Mouse (Mus musculus): ENCODE measurements around the gene St6galnac6. TPM values are rescaled to one million over a fixed set of nuclear protein-coding genes. Genes with fewer than 3 reads are reported as not detected.

Gene St6galnac6
- polyA plus RNA-seq, 1 experiment from 2014 or later: 10.0 TPM

- ATAC-seq (ENCODE audit: low read depth) (no peak), DNase-seq (no peak)
- Histone ChIP-seq H3K9me3 (replicated peaks) (no peaks in the 10 kb centered on the region), H3K9ac (peak overlapping the region; percentile 87; the same call in 1 of the 2 replicates), H3K36me3 (peaks cover 27% of the 10 kb centered on the region), H3K4me1 (replicated peaks) (peaks cover 34% of the 10 kb centered on the region), H3K4me2 (peak overlapping the region; percentile 87), H3K27ac (no peak overlapping the region), H3K27me3 (peaks cover 21% of the 10 kb centered on the region), H3K4me3 (replicated peaks) (peak overlapping the region; percentile 90)
- WGBS (ENCODE audit: insufficient replicate concordance): 86% methylated on average over 11 of the region's 11 CpGs
Measured at GRCm38 (mm10) chr2:32572196-32572595, 27.3 kb upstream of the St6galnac6 start.

GRCm38 (mm10) chr2:32574497-32574896 lies 25.0 kb upstream of the St6galnac6 start, which contains the start of gene Pip5kl1:
Gene Pip5kl1 (plus strand): TSS chr2:32574797.
- Histone ChIP-seq H3K27me3 (peaks cover 44% of the 10 kb centered on the region), H3K27ac (no peak within 1 kb of the TSS), H3K4me2 (peak within 1 kb of the TSS; percentile 71), H3K36me3 (peaks cover 20% of the 10 kb centered on the region), H3K4me3 (replicated peaks) (peak within 1 kb of the TSS; percentile 38), H3K9me3 (replicated peaks) (no peaks in the 10 kb centered on the region), H3K4me1 (replicated peaks) (peaks cover 34% of the 10 kb centered on the region), H3K9ac (0 out of 2 replicates have a peak within 1 kb of the TSS, but pooled peaks have one; percentile 26)
- WGBS (ENCODE audit: insufficient replicate concordance): 78% methylated on average over 6 of the region's 6 CpGs
- DNase-seq: no peak
- no peak for ATAC-seq (ENCODE audit: low read depth)

- no peak for DNase-seq
- H3K9ac ChIP-seq: 0 out of 2 replicates have a peak overlapping the region, but pooled peaks have one; percentile 26
- WGBS (ENCODE audit: insufficient replicate concordance): 8% methylated on average over 26 of the region's 26 CpGs
Measured at GRCm38 (mm10) chr2:32574901-32575585, 24.5 kb upstream of the St6galnac6 start.

GRCm38 (mm10) chr2:32575586-32576160 lies 23.8 kb upstream of the St6galnac6 start, which contains the start of gene 9430097D07Rik:
Gene 9430097D07Rik (minus strand): TSS chr2:32575684.
- ATAC-seq (ENCODE audit: low read depth) (peak; percentile 40; the same call in 1 of the 2 replicates), DNase-seq (no peak)
- H3K9ac ChIP-seq: 0 out of 2 replicates have a peak within 1 kb of the TSS, but pooled peaks have one; percentile 26
- peak within 1 kb of the TSS; percentile 71 for H3K4me2 ChIP-seq
- peaks cover 56% of the 10 kb centered on the region for H3K27me3 ChIP-seq
- peaks cover 34% of the 10 kb centered on the region for H3K4me1 ChIP-seq (replicated peaks)
- 13% methylated on average over 28 of the region's 28 CpGs for WGBS (ENCODE audit: insufficient replicate concordance)
- no peak within 1 kb of the TSS for H3K27ac ChIP-seq
- peaks cover 20% of the 10 kb centered on the region for H3K36me3 ChIP-seq
- no peaks in the 10 kb centered on the region for H3K9me3 ChIP-seq (replicated peaks)
- H3K4me3 ChIP-seq (replicated peaks): peak within 1 kb of the TSS; percentile 38

More at GRCm38 (mm10) chr2:32574901-32575585, 24.5 kb upstream of the St6galnac6 start:
- Histone ChIP-seq H3K4me1 (replicated peaks) (peaks cover 34% of the 10 kb centered on the region), H3K36me3 (peaks cover 20% of the 10 kb centered on the region), H3K27me3 (peaks cover 50% of the 10 kb centered on the region), H3K4me3 (replicated peaks) (peak overlapping the region; percentile 38), H3K9me3 (replicated peaks) (no peaks in the 10 kb centered on the region), H3K27ac (no peak overlapping the region), H3K4me2 (peak overlapping the region; percentile 71)
- no peak for ATAC-seq (ENCODE audit: low read depth)

GRCm38 (mm10) chr2:32576532-32576931 lies 23.0 kb upstream of the St6galnac6 start:
- H3K9me3 ChIP-seq (replicated peaks): no peaks in the 10 kb centered on the region
- no peak overlapping the region for H3K9ac ChIP-seq
- H3K36me3 ChIP-seq: peaks cover 20% of the 10 kb centered on the region
- ATAC-seq (ENCODE audit: low read depth) (no peak), DNase-seq (no peak)
- no peak overlapping the region for H3K4me2 ChIP-seq
- no peak overlapping the region for H3K27ac ChIP-seq
- H3K4me1 ChIP-seq (replicated peaks): peaks cover 36% of the 10 kb centered on the region
- H3K4me3 ChIP-seq (replicated peaks): no peak overlapping the region
- 78% methylated on average over 9 of the region's 9 CpGs for WGBS (ENCODE audit: insufficient replicate concordance)
- H3K27me3 ChIP-seq: peaks cover 56% of the 10 kb centered on the region

GRCm38 (mm10) chr2:32578146-32579046 lies 21.1 kb upstream of the St6galnac6 start:
- no peak overlapping the region for H3K4me2 ChIP-seq
- H3K27ac ChIP-seq: no peak overlapping the region
- WGBS (ENCODE audit: insufficient replicate concordance): 44% methylated on average over 24 of the region's 30 CpGs
- H3K9me3 ChIP-seq (replicated peaks): no peaks in the 10 kb centered on the region
- H3K27me3 ChIP-seq: peaks cover 61% of the 10 kb centered on the region
- DNase-seq (no peak), ATAC-seq (ENCODE audit: low read depth) (no peak)
- H3K4me3 ChIP-seq (replicated peaks): no peak overlapping the region
- H3K9ac ChIP-seq: no peak overlapping the region
- peaks cover 5% of the 10 kb centered on the region for H3K36me3 ChIP-seq
- peaks cover 36% of the 10 kb centered on the region for H3K4me1 ChIP-seq (replicated peaks)

- peak; percentile 39 for DNase-seq
Measured at GRCm38 (mm10) chr2:32581450-32582095, 17.9 kb upstream of the St6galnac6 start.

GRCm38 (mm10) chr2:32582830-32583799 lies 16.4 kb upstream of the St6galnac6 start:
- 10% methylated on average over 37 of the region's 37 CpGs for WGBS (ENCODE audit: insufficient replicate concordance)
- Histone ChIP-seq H3K4me1 (replicated peaks) (peaks cover 39% of the 10 kb centered on the region), H3K27ac (no peak overlapping the region), H3K4me3 (replicated peaks) (peak overlapping the region; percentile 38), H3K9me3 (replicated peaks) (no peaks in the 10 kb centered on the region), H3K9ac (peak overlapping the region; percentile 60), H3K36me3 (no peaks in the 10 kb centered on the region), H3K4me2 (peak overlapping the region; percentile 67), H3K27me3 (peaks cover 31% of the 10 kb centered on the region)
- DNase-seq: peak; percentile 66
- ATAC-seq (ENCODE audit: low read depth): peak; percentile 61

More at GRCm38 (mm10) chr2:32581450-32582095, 17.9 kb upstream of the St6galnac6 start:
- Histone ChIP-seq H3K9ac (no peak overlapping the region), H3K9me3 (replicated peaks) (no peaks in the 10 kb centered on the region), H3K4me2 (peak overlapping the region; percentile 37), H3K27me3 (peaks cover 46% of the 10 kb centered on the region), H3K36me3 (no peaks in the 10 kb centered on the region), H3K4me3 (replicated peaks) (0 out of 2 replicates have a peak overlapping the region, but pooled peaks have one; percentile 21), H3K27ac (no peak overlapping the region), H3K4me1 (replicated peaks) (peaks cover 23% of the 10 kb centered on the region)
- 38% methylated on average over 19 of the region's 19 CpGs for WGBS (ENCODE audit: insufficient replicate concordance)
- no peak for ATAC-seq (ENCODE audit: low read depth)

GRCm38 (mm10) chr2:32585149-32585714 lies 14.3 kb upstream of the St6galnac6 start:
- WGBS (ENCODE audit: insufficient replicate concordance): 79% methylated on average over 7 of the region's 7 CpGs
- ATAC-seq (ENCODE audit: low read depth) (no peak), DNase-seq (no peak)
- no peak overlapping the region for H3K27ac ChIP-seq
- H3K4me1 ChIP-seq (replicated peaks): peaks cover 58% of the 10 kb centered on the region
- H3K4me3 ChIP-seq (replicated peaks): no peak overlapping the region
- peaks cover 10% of the 10 kb centered on the region for H3K27me3 ChIP-seq
- H3K36me3 ChIP-seq: peaks cover 6% of the 10 kb centered on the region; the same call in 1 of the 2 replicates
- H3K9me3 ChIP-seq (replicated peaks): no peaks in the 10 kb centered on the region
- H3K9ac ChIP-seq: no peak overlapping the region
- H3K4me2 ChIP-seq: no peak overlapping the region
